8 mouse cellular contexts compared by ENCODE assay signal in the genomic region with DNA sequence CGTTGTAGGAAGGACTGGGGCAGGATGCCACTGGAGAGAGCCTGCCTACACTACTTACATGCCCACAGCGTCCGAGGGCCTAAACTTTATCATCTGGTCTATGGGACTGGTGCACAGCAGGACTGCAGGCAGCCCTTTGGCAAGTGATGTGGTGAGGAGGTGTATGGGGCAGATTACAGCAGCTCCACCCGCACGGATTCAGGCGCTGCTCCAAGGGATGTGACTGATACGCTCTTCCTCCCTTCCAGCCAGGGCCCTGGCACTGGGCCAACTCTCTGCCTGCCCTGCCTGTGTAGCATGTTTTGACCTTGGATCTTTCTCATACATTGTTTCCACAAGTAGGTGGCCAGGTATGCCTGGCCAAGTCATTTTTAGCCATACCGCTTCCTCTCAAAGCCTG. TPM values are rescaled to one million over a fixed set of nuclear protein-coding genes. Genes with fewer than 3 reads are reported as not detected.
A peak's percentile ranks its signal among the peaks of the same experiment; 100 is the strongest.
DNase-seq lines count a peak whose midpoint lies in the region; ATAC-seq and TF ChIP-seq lines count a peak whose summit lies in the region.

No protein-coding gene starts in this region.

- DNase-seq in midbrain, postnatal 0 days (ENCODE audit: low spot score): peak; percentile 47
- DNase-seq in midbrain, embryonic 11.5 days (ENCODE audit: low spot score, missing footprints): no peak
- peak; percentile 15 for DNase-seq in c-Kit-positive CD71-positive TER-119-positive erythroid progenitor cells, embryonic 14.5 days (ENCODE audit: low spot score)
- DNase-seq in heart, adult 18-20 months: peak; percentile 82 to 88
- peak; percentile 61 to 66 for DNase-seq in kidney, adult 8-10 months
- DNase-seq in lung, postnatal 10 days: peak; percentile 80
- peak; percentile 68 for DNase-seq in yolk sac, embryonic 10.5 days (ENCODE audit: low spot score)
- DNase-seq in adipocyte (ENCODE audit: low spot score): no peak

- H3K9me3 ChIP-seq in midbrain, postnatal 0 days (ENCODE audit: low read length): no peaks in the 10 kb centered on the region
- no peaks in the 10 kb centered on the region for H3K9me3 ChIP-seq in midbrain, embryonic 11.5 days (ENCODE audit: control insufficient read depth, low read length)

- H3K27ac ChIP-seq in midbrain, postnatal 0 days (ENCODE audit: low read depth, low read length): no peak overlapping the region
- H3K27ac ChIP-seq in midbrain, embryonic 11.5 days (ENCODE audit: low read depth, low read length): no peak overlapping the region

- H3K4me1 ChIP-seq in midbrain, postnatal 0 days (ENCODE audit: insufficient read depth, low read length): no peaks in the 10 kb centered on the region
- no peaks in the 10 kb centered on the region for H3K4me1 ChIP-seq in midbrain, embryonic 11.5 days (ENCODE audit: control insufficient read depth, insufficient read depth, low read length)

- H3K36me3 ChIP-seq in midbrain, postnatal 0 days (ENCODE audit: insufficient read depth, low read length): no peaks in the 10 kb centered on the region
- H3K36me3 ChIP-seq in midbrain, embryonic 11.5 days (ENCODE audit: control insufficient read depth, insufficient read depth, low read length): no peaks in the 10 kb centered on the region

- H3K27me3 ChIP-seq in midbrain, postnatal 0 days (ENCODE audit: insufficient read depth, low read length): no peaks in the 10 kb centered on the region
- no peaks in the 10 kb centered on the region for H3K27me3 ChIP-seq in midbrain, embryonic 11.5 days (ENCODE audit: control insufficient read depth, insufficient read depth, low read length)

- no peak overlapping the region for H3K4me3 ChIP-seq in midbrain, postnatal 0 days (ENCODE audit: low read depth, low read length)
- H3K4me3 ChIP-seq in midbrain, embryonic 11.5 days (ENCODE audit: low read depth, low read length): no peak overlapping the region

- no peak overlapping the region for H3K9ac ChIP-seq in midbrain, postnatal 0 days (replicated peaks; ENCODE audit: low read length, poor library complexity, severe bottlenecking)
- H3K9ac ChIP-seq in midbrain, embryonic 11.5 days (ENCODE audit: low read length): no peak overlapping the region

- TF ChIP-seq CTCF in midbrain, postnatal 0 days (IDR thresholded peaks at IDR 0.05): no peak

- ATAC-seq in midbrain, postnatal 0 days (ENCODE audit: low FRiP score): no peak
- ATAC-seq in midbrain, embryonic 11.5 days (ENCODE audit: low FRiP score): no peak

- WGBS in midbrain, postnatal 0 days: 58% methylated on average over 8 of the region's 8 CpGs
- 76% methylated on average over 8 of the region's 8 CpGs for WGBS in midbrain, embryonic 11.5 days

- no peak overlapping the region for H3K4me2 ChIP-seq in midbrain, postnatal 0 days (ENCODE audit: low read depth, low read length, poor library complexity, severe bottlenecking)
- no peak overlapping the region for H3K4me2 ChIP-seq in midbrain, embryonic 11.5 days

RNA-seq across cellular contexts. Expression of gene Emid1, which starts 11.4 kb away (rescaled TPM):
- 4.8 and 10.8 TPM in 2 replicates for total RNA-seq in midbrain, postnatal 0 days (2014; rRNA removed)
- polyA plus RNA-seq in midbrain, postnatal 0 days (2015; fragmentation: Nextera tagmentation; extraction: Ambion mirVana): 14.5 and 16.9 TPM in 2 replicates
- polyA plus RNA-seq in midbrain, embryonic 11.5 days (2014; fragmentation: Nextera tagmentation; extraction: Ambion mirVana): 12.3 and 13.7 TPM in 2 replicates
- 1 to 10 TPM; 1.0 to 2.1 TPM for total RNA-seq in heart, adult 18-20 months (2021)

RNA-seq across cellular contexts. Expression of gene Ewsr1, which starts 41.6 kb away (rescaled TPM):
- 315 and 338 TPM in 2 replicates for total RNA-seq in midbrain, postnatal 0 days (2014; rRNA removed)
- 353 and 371 TPM in 2 replicates for polyA plus RNA-seq in midbrain, postnatal 0 days (2015; fragmentation: Nextera tagmentation; extraction: Ambion mirVana)
- polyA plus RNA-seq in midbrain, embryonic 11.5 days (2014; fragmentation: Nextera tagmentation; extraction: Ambion mirVana): 419 and 422 TPM in 2 replicates
- 100 to 1,000 TPM in 1 of 2 experiments, 10 to 100 TPM in 1; 70.0 to 104 TPM for total RNA-seq in heart, adult 18-20 months (2021)

RNA-seq across cellular contexts. Expression of gene Rhbdd3, which starts 41.9 kb away (rescaled TPM):
- total RNA-seq in midbrain, postnatal 0 days (2014; rRNA removed): 48.0 and 67.1 TPM in 2 replicates
- polyA plus RNA-seq in midbrain, postnatal 0 days (2015; fragmentation: Nextera tagmentation; extraction: Ambion mirVana): 50.4 and 54.6 TPM in 2 replicates
- 20.4 and 21.3 TPM in 2 replicates for polyA plus RNA-seq in midbrain, embryonic 11.5 days (2014; fragmentation: Nextera tagmentation; extraction: Ambion mirVana)
- total RNA-seq in heart, adult 18-20 months (2021): 10 to 100 TPM; 25.6 to 28.2 TPM

Comparison
In these comparisons a context has a peak if more than half of its experiments do, and no peak if none do; other contexts are left out.
1. DNase-seq: peak in midbrain, postnatal 0 days (single experiment), c-Kit-positive CD71-positive TER-119-positive erythroid progenitor cells, embryonic 14.5 days (single experiment), heart, adult 18-20 months (2 of 2), kidney, adult 8-10 months (2 of 2), lung, postnatal 10 days (single experiment) and yolk sac, embryonic 10.5 days (single experiment); none in midbrain, embryonic 11.5 days (single experiment) and adipocyte (single experiment).